Mouse (Mus musculus) neural tube, embryonic 14.5 days (tissue): ENCODE measurements around the gene Gda. TPM values are rescaled to one million over a fixed set of nuclear protein-coding genes. Genes with fewer than 3 reads are reported as not detected.

ENCODE experiments used
- ATAC-seq: fragments of 200-750 bp; cut with Nextera tagmentation; 2 replicates; pipeline ENCODE4 v1.8.0; 2017; ENCODE audit warnings: low read depth, mild to moderate bottlenecking, moderate TSS enrichment, moderate library complexity
- H3K27ac ChIP-seq: fragments of 300-500 bp; sonication (generic); 2 replicates; pipeline ENCODE4 v1.5.1; 2014; ENCODE audit warnings: low read depth, mild to moderate bottlenecking, control low read depth, low read length, moderate library complexity, mixed read lengths
- H3K27me3 ChIP-seq: fragments of 300-500 bp; sonication (generic); 2 replicates; pipeline ENCODE4 v1.6.1; 2014; ENCODE audit warnings: low read length; ENCODE audit not compliant: control insufficient read depth, insufficient read depth
- H3K36me3 ChIP-seq: fragments of 300-500 bp; sonication (generic); 2 replicates; pipeline ENCODE4 v1.6.1; 2014; ENCODE audit warnings: low read length, mixed read lengths; ENCODE audit not compliant: control insufficient read depth, insufficient read depth
- H3K4me1 ChIP-seq: fragments of 300-500 bp; sonication (generic); 2 replicates; pipeline ENCODE4 v1.6.1; 2014; ENCODE audit warnings: low read length; ENCODE audit not compliant: control insufficient read depth, insufficient read depth
- H3K4me2 ChIP-seq: fragments of 300-500 bp; sonication (generic); 2 replicates; pipeline ENCODE4 v1.6.1; 2014; ENCODE audit warnings: mild to moderate bottlenecking, low read depth, low read length, control low read depth
- H3K4me3 ChIP-seq: fragments of 300-500 bp; sonication (generic); 2 replicates; pipeline ENCODE4 v1.5.1; 2014; ENCODE audit warnings: low read depth, low read length, control low read depth, mixed read lengths
- H3K9ac ChIP-seq: fragments of 300-500 bp; sonication (generic); replicated peaks from 2 replicates; pipeline ENCODE4 v1.6.1; 2014; ENCODE audit warnings: low read depth, mild to moderate bottlenecking, control low read depth, low read length, mixed read lengths
- H3K9me3 ChIP-seq: fragments of 300-500 bp; sonication (generic); 2 replicates; pipeline ENCODE4 v1.6.1; 2016; ENCODE audit warnings: low read length; ENCODE audit not compliant: control insufficient read depth
- WGBS: fragments of 180-500 bp; shearing (Covaris S2); extraction: QIAGEN DNeasy Blood & Tissue Kit; methylation state at CpG from one replicate; pipeline ENCODE4 v1.1.7; 2014; 5-methylcytosine and 5-hydroxymethylcytosine counted together
- polyA plus RNA-seq: library from polyadenylated mRNA; unstranded; fragments of >200 nt; fragmentation: Nextera tagmentation; extraction: Ambion mirVana; gene quantifications from 2 replicates; pipeline ENCODE4 v1.2.1, GENCODE M21; 2014

Gda gene
- polyA plus RNA-seq, 1 experiment from 2014 or later, result 0.60 TPM

GRCm38 (mm10) chr19:21491391-21491790, 18.1 kb upstream of the Gda start:
- H3K27ac ChIP-seq, result no peak overlapping the region
- no peak overlapping the region for H3K4me2 ChIP-seq
- H3K27me3 ChIP-seq, result no peaks in the 10 kb centered on the region
- H3K36me3 ChIP-seq, result no peaks in the 10 kb centered on the region
- H3K9ac ChIP-seq, result no peak overlapping the region
- H3K4me3 ChIP-seq, result no peak overlapping the region
- H3K9me3 ChIP-seq, result no peaks in the 10 kb centered on the region
- no peak for ATAC-seq
- H3K4me1 ChIP-seq, result no peaks in the 10 kb centered on the region

- no peak overlapping the region for H3K27ac ChIP-seq
- H3K9me3 ChIP-seq, result no peaks in the 10 kb centered on the region
- H3K9ac ChIP-seq, result no peak overlapping the region
- H3K4me1 ChIP-seq, result no peaks in the 10 kb centered on the region
- no peak overlapping the region for H3K4me3 ChIP-seq
- no peaks in the 10 kb centered on the region for H3K36me3 ChIP-seq
- H3K27me3 ChIP-seq, result no peaks in the 10 kb centered on the region
- no peak for ATAC-seq
- H3K4me2 ChIP-seq, result no peak overlapping the region
- WGBS, result 87% methylated on average over 5 of the region's 5 CpGs
Observed at GRCm38 (mm10) chr19:21487124-21487944, 14.1 kb upstream of the Gda start.

- Histone ChIP-seq H3K4me1 (no peaks in the 10 kb centered on the region), H3K27ac (no peak overlapping the region), H3K4me2 (no peak overlapping the region), H3K4me3 (no peak overlapping the region), H3K36me3 (no peaks in the 10 kb centered on the region), H3K9ac (no peak overlapping the region), H3K27me3 (no peaks in the 10 kb centered on the region), H3K9me3 (no peaks in the 10 kb centered on the region)
- ATAC-seq, result no peak
- 94% methylated on average over 2 of the region's 2 CpGs for WGBS
Observed at GRCm38 (mm10) chr19:21482096-21482495, 8.9 kb upstream of the Gda start.

GRCm38 (mm10) chr19:21481031-21481430, 7.8 kb upstream of the Gda start:
- ATAC-seq, result no peak
- H3K9ac ChIP-seq, result no peak overlapping the region
- no peak overlapping the region for H3K4me3 ChIP-seq
- no peak overlapping the region for H3K27ac ChIP-seq
- H3K4me1 ChIP-seq, result no peaks in the 10 kb centered on the region
- no peaks in the 10 kb centered on the region for H3K9me3 ChIP-seq
- no peaks in the 10 kb centered on the region for H3K36me3 ChIP-seq
- H3K27me3 ChIP-seq, result no peaks in the 10 kb centered on the region
- WGBS, result 95% methylated on average over 1 of the region's 1 CpGs
- no peak overlapping the region for H3K4me2 ChIP-seq

- no peak overlapping the region for H3K4me2 ChIP-seq
- ATAC-seq, result no peak
Observed at GRCm38 (mm10) chr19:21480053-21480419, 6.8 kb upstream of the Gda start.

GRCm38 (mm10) chr19:21479183-21480052, 6.2 kb upstream of the Gda start:
- 63% methylated on average over 18 of the region's 18 CpGs for WGBS
- no peak overlapping the region for H3K4me3 ChIP-seq
- no peaks in the 10 kb centered on the region for H3K4me1 ChIP-seq
- ATAC-seq, result no peak
- no peaks in the 10 kb centered on the region for H3K9me3 ChIP-seq
- no peak overlapping the region for H3K4me2 ChIP-seq
- no peak overlapping the region for H3K27ac ChIP-seq
- no peaks in the 10 kb centered on the region for H3K36me3 ChIP-seq
- no peak overlapping the region for H3K9ac ChIP-seq
- no peaks in the 10 kb centered on the region for H3K27me3 ChIP-seq

More at GRCm38 (mm10) chr19:21480053-21480419, 6.8 kb upstream of the Gda start:
- Histone ChIP-seq H3K9me3 (no peaks in the 10 kb centered on the region), H3K27ac (no peak overlapping the region), H3K9ac (no peak overlapping the region), H3K27me3 (no peaks in the 10 kb centered on the region), H3K4me1 (no peaks in the 10 kb centered on the region), H3K36me3 (no peaks in the 10 kb centered on the region), H3K4me3 (no peak overlapping the region)
- 52% methylated on average over 2 of the region's 2 CpGs for WGBS

GRCm38 (mm10) chr19:21478538-21478937, 5.3 kb upstream of the Gda start:
- no peak overlapping the region for H3K4me2 ChIP-seq
- 52% methylated on average over 3 of the region's 3 CpGs for WGBS

DNA sequence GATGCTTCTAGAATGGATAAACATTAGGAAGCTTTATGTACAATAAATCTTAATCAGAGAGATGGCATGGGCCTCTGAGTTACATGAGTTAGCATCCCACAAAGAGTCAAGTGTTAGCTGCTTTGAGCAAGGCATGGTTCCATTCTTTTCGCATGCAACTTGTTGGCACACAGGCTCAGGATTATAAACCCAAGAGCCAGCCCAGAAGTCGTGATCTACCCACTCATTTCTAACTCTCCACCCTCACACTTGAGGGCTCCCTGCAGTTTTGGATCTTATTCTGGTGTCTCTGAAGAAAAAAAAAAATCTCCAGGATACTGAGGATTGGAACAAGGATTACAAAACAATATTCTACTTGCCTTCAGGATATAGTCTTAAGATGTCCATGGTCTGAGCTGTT, 4.5 kb upstream of the Gda start:
- Histone ChIP-seq H3K4me2 (no peak overlapping the region), H3K4me1 (no peaks in the 10 kb centered on the region), H3K9ac (no peak overlapping the region), H3K27ac (no peak overlapping the region), H3K9me3 (no peaks in the 10 kb centered on the region), H3K36me3 (no peaks in the 10 kb centered on the region), H3K27me3 (peaks cover 3% of the 10 kb centered on the region; the same call in 1 of the 2 replicates), H3K4me3 (no peak overlapping the region)
- whole genome bisulfite sequencing, result 84% methylated on average over 2 of the region's 2 CpGs
- no peak for ATAC-seq

More at GRCm38 (mm10) chr19:21478538-21478937, 5.3 kb upstream of the Gda start:
- H3K36me3 ChIP-seq, result no peaks in the 10 kb centered on the region
- no peak overlapping the region for H3K4me3 ChIP-seq
- no peak overlapping the region for H3K27ac ChIP-seq
- no peak overlapping the region for H3K9ac ChIP-seq
- H3K4me1 ChIP-seq, result no peaks in the 10 kb centered on the region
- no peaks in the 10 kb centered on the region for H3K27me3 ChIP-seq
- ATAC-seq, result no peak
- no peaks in the 10 kb centered on the region for H3K9me3 ChIP-seq

DNA sequence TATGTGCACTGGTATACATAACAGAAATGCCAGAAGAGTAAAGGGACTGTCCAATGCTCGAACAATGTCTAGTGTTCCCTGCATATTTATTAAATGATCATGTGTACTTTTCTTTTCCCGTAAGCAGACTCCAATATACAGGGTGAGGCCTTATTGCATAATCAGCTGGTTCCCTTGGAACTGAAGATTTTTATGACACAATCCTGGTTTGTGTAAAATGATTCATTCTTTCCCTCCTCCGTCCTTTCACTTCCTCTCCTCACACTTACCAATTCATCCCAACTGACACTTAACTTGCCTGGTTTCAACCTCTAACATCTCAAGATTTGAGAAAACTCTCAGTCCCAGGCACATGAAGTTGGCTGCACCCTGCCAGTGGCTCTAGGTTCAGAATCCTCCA, 3.5 kb upstream of the Gda start:
- WGBS, result 71% methylated on average over 3 of the region's 3 CpGs
- Histone ChIP-seq H3K27me3 (peaks cover 12% of the 10 kb centered on the region), H3K9me3 (no peaks in the 10 kb centered on the region), H3K4me2 (no peak overlapping the region), H3K36me3 (no peaks in the 10 kb centered on the region), H3K27ac (no peak overlapping the region), H3K4me3 (no peak overlapping the region), H3K9ac (no peak overlapping the region), H3K4me1 (0 out of 2 replicates have a peak, but pooled peaks cover 4% of the 10 kb centered on the region)
- no peak for ATAC-seq
